In the genomic region with DNA sequence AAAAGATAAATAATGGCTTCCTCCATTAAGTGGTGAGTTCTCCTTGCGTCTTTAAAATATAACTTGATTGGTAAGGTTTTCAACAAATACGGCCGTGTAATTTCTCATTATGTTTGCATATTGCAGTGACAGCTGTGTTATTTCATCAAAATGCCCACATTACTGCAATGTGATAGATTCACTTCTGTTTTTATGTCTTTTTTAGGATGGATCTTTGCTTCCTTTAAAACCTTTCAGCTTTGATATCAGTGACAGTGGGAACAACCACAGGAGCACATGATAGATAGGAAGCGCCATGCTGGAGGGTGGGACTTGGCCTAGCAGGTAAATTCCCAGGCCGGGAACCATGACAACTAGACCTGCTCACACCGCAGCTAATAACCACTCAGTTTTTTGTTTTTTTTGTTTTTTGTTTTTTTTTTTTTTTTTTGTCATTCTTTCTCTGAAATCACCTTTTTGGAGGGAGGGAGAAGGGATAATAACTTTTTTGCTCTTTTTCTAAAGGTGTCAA, we compare ENCODE assay signal across 13 mouse cellular contexts.
"Had no signal": no experiment of that assay in that cellular context is flagged by ENCODE, and none has a peak within 500 bp of the region (broad histone marks: within the 10 kb centered on the region; RNA-seq: fewer than 3 reads in every experiment).

No protein-coding gene starts in this region.

- H3K4me2 ChIP-seq: limb, embryonic 15.5 days; neural tube, embryonic 13.5 days had no signal

- H3K27ac ChIP-seq: kidney, postnatal 0 days; limb, embryonic 15.5 days; liver, embryonic 14.5 days; midbrain, embryonic 10.5 days; stomach, postnatal 0 days had no signal

- H3K9me3 ChIP-seq: limb, embryonic 15.5 days; midbrain, embryonic 10.5 days; neural tube, embryonic 13.5 days had no signal

- H3K36me3 ChIP-seq: limb, embryonic 15.5 days; midbrain, embryonic 10.5 days; neural tube, embryonic 13.5 days had no signal

- H3K4me3 ChIP-seq: limb, embryonic 15.5 days; midbrain, embryonic 10.5 days; neural tube, embryonic 13.5 days had no signal

- H3K9ac ChIP-seq: limb, embryonic 15.5 days; liver, embryonic 14.5 days; neural tube, embryonic 13.5 days had no signal

- H3K27me3 ChIP-seq: limb, embryonic 15.5 days; neural tube, embryonic 13.5 days had no signal

- DNase-seq: kidney, adult 9 months; kidney, postnatal 36 days; layer of hippocampus, postnatal 36 days; lung, adult 18-20 months; right cerebral cortex, postnatal 14 days; thymus, postnatal 4 days had no signal

- ATAC-seq: midbrain, embryonic 16.5 days had no signal
